28 mouse cellular contexts compared by ENCODE assay signal in genomic region chr10:71754799-71755198, GRCm38 (mm10).
DNase-seq lines count a peak whose midpoint lies in the region; ATAC-seq and TF ChIP-seq lines count a peak whose summit lies in the region.
"Had no signal": no experiment of that assay in that cellular context is flagged by ENCODE, and none has a peak within 500 bp of the region (broad histone marks: within the 10 kb centered on the region; RNA-seq: fewer than 3 reads in every experiment).

No protein-coding gene starts in this region.

- H3K4me3 ChIP-seq in midbrain, embryonic 12.5 days: no peak overlapping the region
- H3K4me3 ChIP-seq in midbrain, embryonic 15.5 days: no peak overlapping the region
- no peak overlapping the region for H3K4me3 ChIP-seq in forebrain, embryonic 13.5 days
- H3K4me3 ChIP-seq in midbrain, postnatal 0 days (ENCODE audit: low read depth, low read length): no peak overlapping the region
- no peak overlapping the region for H3K4me3 ChIP-seq in layer of hippocampus, adult 2 months
- H3K4me3 ChIP-seq: erythroblast, embryonic 14.5 days; heart, embryonic 12.5 days; limb, embryonic 12.5 days; liver, embryonic 15.5 days had no signal

- no peaks in the 10 kb centered on the region for H3K36me3 ChIP-seq in midbrain, embryonic 12.5 days
- H3K36me3 ChIP-seq in midbrain, embryonic 15.5 days (replicated peaks): no peaks in the 10 kb centered on the region
- no peaks in the 10 kb centered on the region for H3K36me3 ChIP-seq in forebrain, embryonic 13.5 days (ENCODE audit: poor library complexity, severe bottlenecking)
- no peaks in the 10 kb centered on the region for H3K36me3 ChIP-seq in midbrain, postnatal 0 days (ENCODE audit: insufficient read depth, low read length)
- H3K36me3 ChIP-seq: G1E; heart, embryonic 12.5 days; limb, embryonic 12.5 days; liver, embryonic 15.5 days had no signal

- ATAC-seq in midbrain, embryonic 12.5 days (ENCODE audit: low FRiP score, low read depth): peak; percentile 59
- ATAC-seq in midbrain, embryonic 15.5 days (replicated peaks): no peak
- ATAC-seq in forebrain, embryonic 13.5 days: peak; percentile 92
- no peak for ATAC-seq in midbrain, postnatal 0 days (ENCODE audit: low FRiP score)
- no peak for ATAC-seq in megakaryocyte-erythroid progenitor cell, adult 5-6 weeks (replicated peaks; ENCODE audit: low FRiP score, low TSS enrichment, poor library complexity, severe bottlenecking)
- ATAC-seq: intestine, postnatal 0 days had no signal

- H3K4me2 ChIP-seq in midbrain, embryonic 12.5 days (replicated peaks): no peak overlapping the region
- H3K4me2 ChIP-seq in midbrain, embryonic 15.5 days: no peak overlapping the region
- no peak overlapping the region for H3K4me2 ChIP-seq in forebrain, embryonic 13.5 days
- H3K4me2 ChIP-seq in midbrain, postnatal 0 days (ENCODE audit: low read depth, low read length, poor library complexity, severe bottlenecking): no peak overlapping the region
- H3K4me2 ChIP-seq: heart, embryonic 12.5 days; limb, embryonic 12.5 days; liver, embryonic 15.5 days; lung, embryonic 14.5 days had no signal

- no peak overlapping the region for H3K9ac ChIP-seq in midbrain, embryonic 12.5 days (replicated peaks)
- H3K9ac ChIP-seq in midbrain, embryonic 15.5 days: no peak overlapping the region
- H3K9ac ChIP-seq in forebrain, embryonic 13.5 days: no peak overlapping the region
- H3K9ac ChIP-seq in midbrain, postnatal 0 days (replicated peaks; ENCODE audit: low read length, poor library complexity, severe bottlenecking): no peak overlapping the region
- H3K9ac ChIP-seq: heart, embryonic 12.5 days; limb, embryonic 12.5 days; liver, embryonic 15.5 days; lung, embryonic 14.5 days had no signal

- TF ChIP-seq CTCF in midbrain, postnatal 0 days (IDR thresholded peaks at IDR 0.05): no peak
- TF ChIP-seq CTCF in layer of hippocampus, adult 2 months (conservative IDR thresholded peaks at IDR 0.05): no peak

- WGBS in midbrain, embryonic 12.5 days: 55% methylated on average over 3 of the region's 3 CpGs
- WGBS in midbrain, embryonic 15.5 days: 47% methylated on average over 3 of the region's 3 CpGs
- WGBS in forebrain, embryonic 13.5 days: 21% methylated on average over 3 of the region's 3 CpGs
- WGBS in midbrain, postnatal 0 days: 67% methylated on average over 3 of the region's 3 CpGs

- no peaks in the 10 kb centered on the region for H3K27me3 ChIP-seq in midbrain, embryonic 12.5 days
- H3K27me3 ChIP-seq in midbrain, embryonic 15.5 days (replicated peaks): no peaks in the 10 kb centered on the region
- H3K27me3 ChIP-seq in forebrain, embryonic 13.5 days: no peaks in the 10 kb centered on the region
- no peaks in the 10 kb centered on the region for H3K27me3 ChIP-seq in midbrain, postnatal 0 days (ENCODE audit: insufficient read depth, low read length)
- H3K27me3 ChIP-seq: heart, embryonic 12.5 days; limb, embryonic 12.5 days; liver, embryonic 15.5 days had no signal

- H3K27ac ChIP-seq in midbrain, embryonic 12.5 days (replicated peaks): no peak overlapping the region
- H3K27ac ChIP-seq in midbrain, embryonic 15.5 days: no peak overlapping the region
- H3K27ac ChIP-seq in forebrain, embryonic 13.5 days: peak overlapping the region; percentile 65
- no peak overlapping the region for H3K27ac ChIP-seq in midbrain, postnatal 0 days (ENCODE audit: low read depth, low read length)
- no peak overlapping the region for H3K27ac ChIP-seq in layer of hippocampus, adult 2 months
- H3K27ac ChIP-seq: limb, embryonic 12.5 days; liver, embryonic 15.5 days; stomach, postnatal 0 days had no signal

- H3K9me3 ChIP-seq in midbrain, embryonic 12.5 days: no peaks in the 10 kb centered on the region
- H3K9me3 ChIP-seq in midbrain, embryonic 15.5 days: no peaks in the 10 kb centered on the region
- H3K9me3 ChIP-seq in forebrain, embryonic 13.5 days (replicated peaks): no peaks in the 10 kb centered on the region
- H3K9me3 ChIP-seq in midbrain, postnatal 0 days (ENCODE audit: low read length): no peaks in the 10 kb centered on the region
- H3K9me3 ChIP-seq: heart, embryonic 12.5 days; limb, embryonic 12.5 days; liver, embryonic 15.5 days had no signal

- peak; percentile 22 for DNase-seq in heart, adult 11 months
- no peak for DNase-seq in heart, adult 9 months (ENCODE audit: low spot score in 2 of 2)
- peak; percentile 4 for DNase-seq in midbrain, postnatal 0 days (ENCODE audit: low spot score)
- no peak for DNase-seq in layer of hippocampus, adult 2 months (ENCODE audit: low spot score in 2 of 2)
- DNase-seq: adrenal gland, postnatal 10 days; cerebellum, adult 11-12 months; cerebellum, adult 9-11 months; gastrocnemius, postnatal 14 days; heart, adult 18-20 months; heart, postnatal 4 days; kidney, adult 9 months; kidney, postnatal 14 days; lung, embryonic 14.5 days; lung, postnatal 14 days; right cerebral cortex, postnatal 4 days; thymus, adult 18-20 months; thymus, postnatal 36 days had no signal

- H3K4me1 ChIP-seq in midbrain, embryonic 12.5 days: no peaks in the 10 kb centered on the region
- H3K4me1 ChIP-seq in midbrain, embryonic 15.5 days: no peaks in the 10 kb centered on the region
- H3K4me1 ChIP-seq in forebrain, embryonic 13.5 days: peaks cover 25% of the 10 kb centered on the region
- H3K4me1 ChIP-seq in midbrain, postnatal 0 days (ENCODE audit: insufficient read depth, low read length): no peaks in the 10 kb centered on the region
- H3K4me1 ChIP-seq: heart, embryonic 12.5 days; limb, embryonic 12.5 days; liver, embryonic 15.5 days had no signal

Comparison
In these comparisons a context has a peak if more than half of its experiments do, and no peak if none do; other contexts are left out.
1. DNase-seq: peak in heart, adult 11 months (single experiment) and midbrain, postnatal 0 days (single experiment); none in heart, adult 9 months (0 of 2) and layer of hippocampus, adult 2 months (0 of 2).
2. ATAC-seq: peak in midbrain, embryonic 12.5 days (single experiment) and forebrain, embryonic 13.5 days (single experiment); none in midbrain, embryonic 15.5 days (single experiment), midbrain, postnatal 0 days (single experiment) and megakaryocyte-erythroid progenitor cell, adult 5-6 weeks (single experiment).